Mouse (Mus musculus) A20 (cell line): ENCODE results near the gene Gm21974.
"Not testable (repeated sequence)": the region's sequence is repeated elsewhere in the genome, so short reads cannot be mapped to it uniquely, and the experiment has no call there.

Source experiments
- DNase-seq: peaks from one replicate; pipeline ENCODE4 v3.0.0-alpha.2; 2011; ENCODE audit warnings: low read depth, low spot score

Gene Gm21974

DNA sequence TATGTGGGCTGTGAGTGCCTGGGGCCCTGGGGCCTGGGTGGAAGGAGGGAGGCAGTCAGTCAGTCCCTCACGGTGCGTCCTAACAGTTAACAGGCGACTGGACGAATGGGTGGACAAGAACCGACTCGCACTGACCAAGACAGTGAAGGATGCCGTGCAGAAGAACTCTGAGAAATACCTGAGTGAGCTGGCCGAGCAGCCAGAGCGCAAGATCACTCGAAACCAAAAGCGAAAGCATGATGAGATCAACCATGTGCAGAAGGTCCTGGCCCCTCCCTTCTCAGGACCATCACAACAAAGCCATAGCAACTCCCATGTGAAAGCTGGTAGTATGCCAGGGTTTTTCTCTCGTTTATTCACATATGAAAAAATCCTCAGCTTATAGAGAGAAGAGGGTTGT, 20.0 kb upstream of the Gm21974 start:
- peak; percentile 74 for DNase-seq

DNA sequence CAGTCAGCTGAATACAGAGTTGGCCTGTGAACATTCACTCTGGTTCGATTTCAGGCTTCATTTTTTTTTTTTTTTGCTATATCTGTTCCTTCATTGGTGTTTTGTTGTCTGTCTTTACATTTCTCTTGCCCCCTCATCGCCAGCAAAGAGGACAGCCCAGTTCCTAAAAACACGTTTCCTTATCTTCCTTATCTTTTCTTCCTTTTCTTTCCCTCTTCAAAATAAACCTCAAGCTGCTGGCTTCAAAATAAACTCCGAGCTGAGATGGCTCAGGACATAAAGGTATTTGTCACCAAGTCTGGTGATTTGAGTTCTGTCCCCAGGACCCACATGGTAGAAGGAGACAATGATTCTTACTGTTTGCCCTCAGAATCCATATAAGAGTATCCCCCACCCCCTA, 17.7 kb upstream of the Gm21974 start:
- DNase-seq = no peak

DNA sequence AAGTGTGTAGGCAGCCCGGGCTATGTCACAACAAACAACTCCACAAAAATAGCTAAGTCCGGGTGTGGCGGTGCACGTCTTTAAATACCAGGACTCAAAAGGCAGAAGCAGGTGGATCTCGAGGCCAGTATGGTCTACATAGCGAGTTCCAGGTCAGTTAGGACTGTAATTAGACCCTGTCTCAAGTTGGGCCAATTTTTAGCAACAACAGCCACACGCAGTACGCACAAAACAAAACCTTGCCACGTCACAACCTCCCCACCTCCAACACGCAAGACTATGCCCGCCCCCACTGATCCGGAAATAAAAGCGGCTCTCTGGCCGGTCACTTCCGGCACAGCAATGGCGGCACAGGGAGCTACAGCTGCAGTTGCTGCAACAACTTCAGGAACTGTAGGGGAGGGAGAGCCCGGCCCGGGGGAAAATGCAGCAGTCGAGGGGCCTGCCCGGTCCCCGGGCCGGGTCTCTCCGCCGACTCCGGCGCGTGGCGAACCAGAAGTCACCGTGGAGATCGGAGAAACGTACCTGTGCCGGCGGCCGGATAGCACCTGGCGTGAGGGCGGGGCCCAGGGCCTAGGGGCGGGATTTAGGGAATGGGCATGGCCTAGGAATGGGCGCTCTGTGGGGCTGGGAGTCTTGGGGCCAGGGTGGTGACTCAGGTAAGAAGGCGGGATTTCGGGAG, 17.1 kb upstream of the Gm21974 start, which contains the start of gene Kat8:
TSS of gene Kat8 (plus strand) at position 327 of the 682 bp plus-strand sequence.
- peak; percentile 96 for DNase-seq

GRCm38 (mm10) chr7:127908656-127909055, 13.4 kb upstream of the Gm21974 start:
- DNase-seq = no peak

DNA sequence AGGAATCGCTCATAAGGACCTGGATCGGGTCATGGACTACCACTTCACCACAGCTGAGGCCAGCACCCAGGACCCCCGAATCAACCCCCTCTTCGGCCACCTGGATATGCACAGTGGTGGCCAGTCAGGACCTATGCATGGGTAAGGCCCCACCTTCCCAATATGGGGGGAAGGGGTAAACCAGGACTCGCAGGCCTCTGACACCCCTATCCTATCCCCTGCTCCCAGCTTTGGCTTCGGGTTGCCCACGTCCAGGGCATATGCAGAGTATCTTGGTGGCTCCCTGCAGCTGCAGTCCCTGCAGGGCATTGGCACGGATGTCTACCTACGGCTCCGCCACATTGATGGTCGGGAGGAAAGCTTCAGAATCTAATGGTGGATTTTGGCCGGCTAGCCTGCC, 12.7 kb upstream of the Gm21974 start:
- DNase-seq = no peak

GRCm38 (mm10) chr7:127903971-127904796, 8.9 kb upstream of the Gm21974 start, which contains the start of gene Bckdk:
Gene Bckdk (plus strand): TSS chr7:127904082.
- DNase-seq = peak; percentile 92

DNA sequence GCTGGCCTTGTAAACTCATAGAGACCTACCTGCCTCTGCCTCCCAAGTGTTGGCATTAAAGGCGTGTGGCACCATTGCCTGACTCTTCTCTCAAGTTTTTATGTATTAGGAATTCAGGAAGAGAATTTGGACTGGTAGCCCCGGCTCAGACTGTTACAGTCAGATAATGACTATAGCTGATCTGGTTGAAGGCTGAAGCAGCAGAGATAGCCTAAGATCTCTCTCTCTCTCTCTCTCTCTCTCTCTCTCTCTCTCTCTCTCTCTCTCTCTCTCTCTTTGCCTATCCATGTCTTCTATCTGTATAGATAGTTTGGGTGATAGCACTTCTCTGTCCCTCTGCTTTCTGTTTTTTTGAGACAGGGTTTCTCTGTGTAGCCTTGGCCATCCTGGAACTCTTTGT, 6.5 kb upstream of the Gm21974 start:
- DNase-seq = no peak

GRCm38 (mm10) chr7:127899997-127900396, 4.7 kb upstream of the Gm21974 start:
- DNase-seq = no peak

- peak; percentile 67 for DNase-seq
Measured at GRCm38 (mm10) chr7:127898179-127898956, 3.1 kb upstream of the Gm21974 start.

DNA sequence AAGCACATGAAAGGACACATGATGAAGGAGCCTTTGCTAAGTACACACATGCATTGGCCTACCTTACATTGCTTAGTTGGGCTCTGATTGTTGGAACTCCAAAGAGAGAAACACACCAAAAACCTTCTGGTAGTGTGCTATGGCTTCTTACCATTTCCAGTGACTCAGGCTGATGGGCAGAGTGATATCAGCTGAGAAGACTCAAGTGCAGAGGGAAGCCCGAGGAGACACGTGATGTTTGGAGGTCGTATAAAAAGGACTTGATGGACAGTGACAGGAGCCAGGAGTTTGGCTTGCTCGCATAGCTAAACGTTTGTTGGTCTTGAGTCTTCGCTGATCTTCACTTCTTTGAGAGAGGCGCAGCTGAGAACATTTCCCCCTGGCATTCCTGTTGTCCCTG, 2.3 kb upstream of the Gm21974 start:
- no peak for DNase-seq

DNA sequence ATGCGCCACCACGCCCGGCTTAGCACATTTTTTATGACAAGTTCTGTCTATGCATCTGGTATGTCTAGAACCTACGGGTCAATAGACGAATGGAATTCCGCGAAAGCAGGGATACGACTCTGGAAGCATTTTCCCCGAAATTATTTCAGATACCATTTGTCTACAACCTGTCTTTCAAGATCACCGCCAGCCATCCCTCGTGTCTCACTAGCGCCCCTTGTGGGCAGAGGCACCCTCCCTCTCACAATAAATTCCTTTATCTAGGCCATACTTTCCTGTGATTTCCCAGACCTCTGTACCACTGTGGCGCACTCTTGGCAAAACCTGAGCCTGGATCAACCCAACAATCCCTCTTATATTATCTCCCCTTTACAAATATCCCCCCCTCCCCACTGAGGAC, 1.1 kb upstream of the Gm21974 start:
- peak; percentile 79 for DNase-seq

DNA sequence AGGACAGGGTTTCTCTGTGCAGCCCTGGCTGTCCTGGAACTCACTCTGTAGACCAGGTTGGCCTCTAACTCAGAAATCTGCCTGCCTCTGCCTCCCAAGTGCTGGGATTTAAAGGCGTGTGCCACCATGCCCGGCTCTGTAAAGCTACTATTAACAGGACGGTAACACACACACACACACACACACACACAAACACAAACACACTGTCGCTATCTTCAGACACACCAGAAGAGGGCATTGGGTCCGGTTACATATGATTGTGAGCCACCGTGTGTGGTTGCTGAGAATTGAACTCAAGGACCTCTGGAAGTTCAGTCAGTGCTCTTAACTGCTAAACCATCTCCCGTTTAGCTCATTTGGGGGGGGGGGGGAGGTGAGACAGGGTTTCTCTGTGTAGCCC, 637 bp upstream of the Gm21974 start:
- DNase-seq = not testable (repeated sequence)

DNA sequence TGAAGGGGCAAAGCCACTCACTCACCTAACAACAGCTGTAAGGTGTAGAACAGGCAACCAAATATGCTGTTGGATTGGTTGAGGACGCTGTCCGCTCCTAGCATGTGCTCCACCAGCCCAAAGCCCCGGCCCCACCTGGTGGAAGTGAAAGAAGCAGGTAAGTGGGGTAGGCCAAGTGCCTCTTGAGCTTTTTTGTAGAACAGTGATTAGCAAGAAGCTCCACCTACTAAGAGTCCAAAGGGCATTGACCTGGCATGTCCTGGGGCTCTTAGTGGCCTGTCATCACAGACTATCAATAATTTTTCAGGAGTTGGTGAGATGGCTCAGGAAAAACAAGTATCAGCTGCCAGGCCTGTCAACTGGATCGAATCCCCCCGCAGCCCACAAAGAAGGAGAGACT, 774 bp downstream of the Gm21974 start:
- DNase-seq = peak; percentile 28

DNA sequence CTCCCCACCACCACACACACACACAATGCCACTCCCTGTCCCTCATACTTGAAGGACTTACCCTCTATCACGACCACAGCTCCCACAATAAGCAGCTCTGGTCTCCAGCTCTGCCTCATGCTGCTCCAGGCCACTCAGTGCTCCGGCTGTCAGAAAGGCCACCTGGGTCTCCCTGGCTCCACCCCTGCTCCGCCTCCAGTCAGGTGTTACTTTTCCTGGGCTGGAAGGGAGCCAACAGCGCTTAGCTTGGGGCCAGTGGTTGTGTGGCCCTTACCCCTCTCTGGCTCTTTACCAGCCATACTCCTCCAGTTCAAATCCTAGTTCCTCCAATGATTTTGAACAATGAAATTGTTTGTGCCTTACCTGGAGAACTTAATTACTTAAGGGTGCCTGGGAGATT, 4.5 kb downstream of the Gm21974 start, which contains the start of gene Prss53:
TSS of gene Prss53 (minus strand) at position 173 of the 400 bp plus-strand sequence.
- no peak for DNase-seq

- no peak for DNase-seq
Measured at GRCm38 (mm10) chr7:127888821-127889220, 6.4 kb downstream of the Gm21974 start.

- no peak for DNase-seq
Measured at GRCm38 (mm10) chr7:127887781-127888180, 7.5 kb downstream of the Gm21974 start.

- DNase-seq = no peak
Measured at GRCm38 (mm10) chr7:127887191-127887590, 8.1 kb downstream of the Gm21974 start.

- DNase-seq = no peak
Measured at GRCm38 (mm10) chr7:127886551-127886950, 8.7 kb downstream of the Gm21974 start.

DNA sequence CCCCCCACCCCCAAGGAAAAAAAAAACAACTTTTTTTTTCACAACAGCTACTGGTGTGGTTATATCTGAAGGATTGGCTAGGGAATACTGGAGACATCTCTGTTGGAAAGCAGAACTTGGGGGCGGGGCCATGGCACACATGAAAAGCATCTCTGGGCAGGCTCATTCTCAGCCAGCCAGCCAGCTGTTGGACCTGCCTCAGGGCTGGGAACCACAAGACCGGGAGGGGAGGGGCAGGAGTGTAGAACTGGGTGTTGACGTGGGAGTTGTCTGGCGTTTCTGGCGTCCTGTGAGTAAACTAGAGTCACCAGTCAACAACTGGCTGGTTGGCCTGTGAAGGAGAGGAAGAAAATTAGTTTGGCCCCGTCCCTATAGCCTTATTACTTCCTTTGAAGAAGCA, 9.3 kb downstream of the Gm21974 start:
- DNase-seq = no peak

DNA sequence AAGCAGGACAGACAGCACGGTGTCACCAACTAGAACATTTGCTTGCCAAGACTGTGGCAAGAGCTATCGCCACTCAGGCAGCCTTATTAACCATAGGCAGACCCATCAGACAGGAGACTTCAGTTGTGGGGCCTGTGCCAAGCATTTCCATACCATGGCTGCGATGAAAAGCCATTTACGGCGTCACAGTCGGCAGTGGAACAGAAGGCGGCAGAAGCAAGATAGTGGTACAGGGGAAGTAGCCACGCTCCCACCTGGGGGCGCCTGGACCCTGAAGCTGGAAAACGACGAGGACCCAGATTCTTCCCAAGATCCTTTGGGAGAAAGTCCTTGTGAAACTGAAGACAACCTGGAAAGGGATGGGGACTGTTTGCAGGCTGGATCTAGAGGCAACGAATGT, 14.8 kb downstream of the Gm21974 start:
- DNase-seq = no peak

DNA sequence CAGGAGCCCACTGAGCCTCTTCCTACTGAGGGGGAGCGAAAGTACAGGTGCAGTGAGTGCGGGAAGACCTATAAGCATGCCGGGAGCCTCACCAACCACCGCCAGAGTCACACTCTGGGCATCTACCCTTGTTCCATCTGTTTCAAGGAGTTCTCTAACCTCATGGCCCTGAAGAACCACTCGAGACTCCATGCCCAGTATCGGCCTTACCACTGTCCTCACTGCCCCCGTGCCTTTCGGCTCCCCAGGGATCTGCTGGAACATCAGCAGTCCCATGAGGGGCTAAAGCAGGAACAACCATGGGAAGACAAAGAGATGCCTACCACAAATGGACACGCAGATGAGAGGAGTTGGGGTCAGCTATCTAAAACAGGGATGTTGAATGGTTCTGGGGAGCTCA, 16.0 kb downstream of the Gm21974 start:
- DNase-seq = no peak
